Mouse (Mus musculus): ENCODE results near the gene Rnf187.
A peak's percentile ranks its signal among the peaks of the same experiment; 100 is the strongest.
"Not testable (repeated sequence)": the region's sequence is repeated elsewhere in the genome, so short reads cannot be mapped to it uniquely, and the experiment has no call there.

The Rnf187 gene

DNA sequence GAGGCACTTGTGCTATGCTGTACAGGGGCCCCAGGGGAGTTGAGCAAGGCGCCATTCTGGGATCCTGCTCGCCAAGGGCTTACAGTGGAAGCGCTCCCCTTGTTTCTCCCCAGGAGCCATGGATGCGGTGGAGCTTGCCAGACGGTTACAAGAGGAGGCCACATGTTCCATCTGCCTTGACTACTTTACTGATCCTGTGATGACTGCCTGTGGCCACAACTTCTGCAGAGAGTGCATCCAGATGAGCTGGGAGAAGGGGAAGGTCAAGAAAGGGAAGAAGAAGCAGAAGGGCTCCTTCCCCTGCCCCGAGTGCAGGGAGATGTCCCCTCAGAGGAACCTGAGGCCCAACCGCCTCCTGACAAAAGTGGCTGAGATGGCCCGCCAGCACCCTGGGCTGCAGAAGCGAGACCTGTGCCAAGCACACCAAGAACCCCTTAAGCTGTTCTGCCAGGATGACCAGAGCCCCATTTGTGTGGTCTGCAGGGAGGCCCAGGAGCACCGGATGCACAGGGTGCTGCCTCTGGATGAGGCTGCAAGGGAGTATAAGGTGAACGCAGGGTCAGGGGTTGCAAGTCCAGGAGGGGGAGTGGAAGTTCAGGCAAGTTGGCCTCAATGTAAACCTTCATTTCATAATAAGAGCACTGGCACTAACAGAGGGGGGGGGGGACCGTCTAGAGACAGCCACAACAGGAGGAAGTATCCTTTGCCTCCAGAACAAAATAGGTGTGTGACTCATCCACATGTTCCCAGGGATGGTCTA is 26.5 kb upstream of the Rnf187 start:
- no peak for DNase-seq

DNA sequence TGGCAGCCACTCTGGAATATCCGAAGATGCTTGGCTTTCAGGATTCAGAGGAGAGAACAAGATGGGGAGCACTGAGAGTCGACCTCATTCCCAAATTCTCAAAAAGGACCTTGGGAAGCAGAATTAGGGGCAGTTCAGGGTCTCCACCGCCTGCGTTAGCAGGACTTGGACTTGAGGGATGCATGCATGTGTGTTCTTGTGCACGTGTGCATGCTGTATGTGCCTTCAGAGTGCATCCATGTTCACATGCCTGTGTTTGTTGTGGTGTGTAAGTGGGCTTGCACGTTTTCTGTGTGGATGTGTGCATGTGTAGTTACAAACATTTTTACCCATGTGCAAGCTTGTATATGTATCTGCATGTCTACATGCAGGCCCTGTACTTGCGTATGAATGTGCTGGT is 25.5 kb upstream of the Rnf187 start:
- DNase-seq, result no peak

DNA sequence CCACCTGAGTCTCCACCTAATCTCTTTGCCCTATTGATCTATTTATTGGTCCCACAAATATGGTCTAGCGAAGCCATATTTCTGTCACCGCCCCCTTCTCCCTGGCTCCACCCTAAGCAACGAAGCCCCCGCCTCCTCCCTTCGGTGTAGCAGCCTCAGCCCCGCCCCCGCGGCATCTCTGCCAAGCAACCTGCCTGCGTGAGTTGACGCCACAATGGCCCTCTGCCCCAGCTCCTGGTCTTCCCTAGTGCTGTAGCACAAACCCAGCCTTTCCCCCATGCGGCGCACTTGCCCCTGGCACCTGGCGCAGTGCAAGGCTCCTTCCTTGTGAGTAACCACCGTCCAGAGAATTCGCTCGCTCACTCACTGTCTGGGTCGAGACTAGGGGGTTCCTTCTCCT is 24.8 kb upstream of the Rnf187 start:
- peak; percentile 57 to 71 for DNase-seq

DNA sequence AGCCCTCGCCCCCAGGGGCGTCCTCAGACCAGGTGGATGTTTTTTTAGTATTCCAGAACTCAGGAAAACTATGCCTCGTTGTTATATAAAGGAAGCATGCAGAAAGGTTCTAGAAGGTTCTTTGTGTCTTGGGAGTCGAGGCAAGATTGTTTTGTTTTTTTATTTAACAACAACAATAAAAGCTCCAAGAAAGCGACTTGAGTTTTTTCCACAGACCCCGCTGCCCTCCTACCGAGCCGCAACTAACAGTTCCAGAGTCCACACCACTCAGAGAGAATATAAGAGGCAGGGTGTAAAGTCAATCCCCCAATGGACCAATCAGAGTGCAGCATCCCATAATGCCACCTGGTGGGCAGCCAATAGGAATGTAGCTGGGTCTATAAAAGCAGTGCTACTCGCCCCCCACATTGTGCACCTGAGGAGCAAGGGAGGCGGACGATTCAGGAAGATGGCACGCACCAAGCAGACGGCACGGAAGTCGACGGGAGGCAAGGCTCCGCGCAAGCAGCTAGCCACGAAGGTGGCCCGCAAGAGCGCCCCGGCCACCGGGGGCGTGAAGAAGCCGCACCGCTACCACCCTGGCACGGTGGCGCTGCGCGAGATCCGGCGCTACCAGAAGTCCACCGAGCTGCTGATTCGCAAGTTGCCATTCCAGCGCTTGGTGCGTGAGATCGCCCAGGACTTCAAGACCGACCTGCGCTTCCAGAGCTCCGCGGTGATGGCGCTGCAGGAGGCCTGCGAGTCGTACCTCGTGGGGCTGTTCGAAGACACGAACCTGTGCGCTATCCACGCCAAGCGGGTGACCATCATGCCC is 22.9 kb upstream of the Rnf187 start:
- DNase-seq, result no peak

DNA sequence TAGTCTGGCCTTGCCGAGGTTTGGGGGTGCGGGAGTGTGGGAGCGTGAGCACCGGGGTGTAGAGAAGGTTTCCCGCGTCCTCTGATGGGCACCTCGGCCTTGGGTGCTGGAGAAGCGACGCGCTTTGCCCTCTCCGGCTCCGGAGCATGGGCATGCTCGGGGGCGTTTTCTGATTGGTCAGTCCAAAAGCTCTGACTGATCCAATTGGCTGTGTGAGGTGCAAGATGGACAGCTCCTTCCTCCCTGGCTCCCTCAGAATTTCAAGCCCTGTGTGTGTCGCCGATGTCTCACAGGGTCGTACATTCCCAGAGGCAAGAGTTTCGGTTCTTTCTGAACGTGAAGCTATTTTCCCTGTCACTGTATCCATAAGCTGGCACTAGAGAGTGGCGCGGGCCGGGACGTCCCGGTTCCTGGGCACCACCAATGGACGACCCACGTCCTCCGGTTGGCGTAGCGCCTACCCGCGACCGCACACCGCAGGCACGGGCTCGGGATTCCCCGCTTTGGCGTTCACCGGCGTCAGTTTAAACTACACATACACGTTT is 21.3 kb upstream of the Rnf187 start:
- peak; percentile 82 to 86 for DNase-seq

DNA sequence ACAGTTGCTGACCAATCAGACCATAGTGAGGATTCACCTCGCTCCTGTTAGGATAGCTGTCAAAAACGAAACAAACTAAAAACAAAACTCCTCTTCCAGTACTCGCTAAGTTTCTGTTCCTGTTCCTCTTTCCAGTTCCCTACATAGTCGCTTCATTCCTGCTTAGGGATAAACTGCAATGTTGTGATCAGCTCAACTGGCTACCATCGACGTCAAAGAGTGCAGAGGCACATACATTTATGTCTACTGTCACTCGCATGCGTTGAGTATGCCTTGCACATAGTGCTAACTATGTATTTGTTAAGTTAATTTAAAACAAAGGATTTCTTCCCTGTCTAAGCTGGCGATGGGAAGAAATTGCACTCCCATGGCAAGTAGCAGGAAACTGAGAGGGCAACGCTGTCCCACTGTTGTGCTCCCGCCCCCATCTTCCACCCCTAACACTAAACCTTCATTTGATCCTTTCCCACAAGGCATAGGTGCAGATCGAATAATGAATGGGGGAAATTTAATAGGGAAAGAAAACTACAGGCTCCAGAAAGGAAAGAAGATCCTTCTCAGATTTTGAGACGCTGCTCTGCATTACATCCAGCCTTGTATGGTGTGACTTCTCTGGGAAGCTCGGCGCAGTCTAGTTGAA is 20.6 kb upstream of the Rnf187 start:
- DNase-seq, result no peak

DNA sequence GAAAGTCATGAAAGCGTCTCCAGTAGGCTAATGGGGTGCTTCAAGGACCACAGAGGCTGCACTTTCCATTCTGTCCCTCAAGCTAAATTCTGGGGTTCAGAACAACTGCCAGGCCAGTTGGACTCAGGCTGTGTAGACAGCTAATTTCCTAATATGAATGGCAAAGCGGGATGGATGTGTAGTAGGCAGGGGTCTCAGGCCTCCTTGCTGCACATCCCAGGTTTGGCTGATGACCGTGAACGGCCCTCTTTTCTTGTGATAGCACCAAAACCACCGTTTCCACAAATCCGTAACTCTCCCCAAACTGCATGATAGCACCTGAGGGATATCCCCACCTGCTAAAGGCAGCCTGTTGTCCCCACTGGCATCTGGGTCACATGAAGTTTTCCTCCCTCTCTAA is 19.8 kb upstream of the Rnf187 start:
- no peak for DNase-seq

DNA sequence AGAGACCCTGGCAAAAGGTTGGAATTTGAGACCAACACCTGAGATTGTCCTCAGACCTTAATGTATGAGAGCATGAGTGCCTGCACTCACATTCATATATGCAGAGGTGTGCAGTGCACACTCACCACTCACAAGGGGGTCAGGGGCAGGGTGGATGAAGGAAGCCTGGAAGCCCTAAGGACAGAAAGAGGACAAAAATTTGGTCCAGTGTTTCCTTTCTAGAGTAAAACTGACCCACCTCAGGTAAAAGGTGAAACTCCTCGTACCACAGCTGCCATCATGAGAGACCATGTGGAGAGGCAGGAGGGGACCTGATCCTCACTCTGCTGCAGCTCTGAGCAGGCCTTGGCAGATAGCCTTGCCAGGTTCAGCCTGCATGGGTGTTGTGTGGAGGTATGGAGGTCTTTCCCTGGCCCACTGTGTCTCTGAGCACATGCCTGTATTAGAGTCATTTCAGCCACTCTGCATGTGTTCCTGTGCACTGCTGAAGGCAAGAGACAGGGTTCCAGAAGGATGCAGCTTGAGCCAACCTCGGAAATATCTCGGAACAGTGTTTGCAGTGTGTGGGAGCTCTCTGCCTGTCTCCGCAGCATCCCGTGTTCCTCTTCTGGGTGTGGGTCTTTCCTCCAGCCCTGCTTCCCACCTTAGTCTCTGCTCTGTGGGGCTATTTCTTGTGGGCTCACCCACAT is 18.7 kb upstream of the Rnf187 start:
- no peak for DNase-seq

DNA sequence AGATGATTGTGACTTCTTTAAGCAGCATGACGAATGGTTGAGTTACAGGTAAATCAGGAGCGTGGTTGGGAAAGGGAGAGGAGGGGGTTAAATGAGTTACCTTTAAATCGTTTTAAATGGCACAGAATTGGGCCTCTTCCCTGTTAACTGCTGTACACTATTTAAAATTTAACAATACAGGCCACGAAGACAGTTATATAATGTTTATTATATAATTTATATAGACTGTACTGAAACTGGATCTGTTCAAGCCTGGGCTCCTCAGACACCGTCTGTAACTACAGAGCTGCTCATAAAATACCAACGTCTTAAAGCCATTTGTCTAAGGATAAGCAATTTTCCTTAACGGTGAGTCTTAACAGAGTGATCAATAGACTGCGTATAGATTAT is 17.1 kb upstream of the Rnf187 start:
- DNase-seq, result no peak

DNA sequence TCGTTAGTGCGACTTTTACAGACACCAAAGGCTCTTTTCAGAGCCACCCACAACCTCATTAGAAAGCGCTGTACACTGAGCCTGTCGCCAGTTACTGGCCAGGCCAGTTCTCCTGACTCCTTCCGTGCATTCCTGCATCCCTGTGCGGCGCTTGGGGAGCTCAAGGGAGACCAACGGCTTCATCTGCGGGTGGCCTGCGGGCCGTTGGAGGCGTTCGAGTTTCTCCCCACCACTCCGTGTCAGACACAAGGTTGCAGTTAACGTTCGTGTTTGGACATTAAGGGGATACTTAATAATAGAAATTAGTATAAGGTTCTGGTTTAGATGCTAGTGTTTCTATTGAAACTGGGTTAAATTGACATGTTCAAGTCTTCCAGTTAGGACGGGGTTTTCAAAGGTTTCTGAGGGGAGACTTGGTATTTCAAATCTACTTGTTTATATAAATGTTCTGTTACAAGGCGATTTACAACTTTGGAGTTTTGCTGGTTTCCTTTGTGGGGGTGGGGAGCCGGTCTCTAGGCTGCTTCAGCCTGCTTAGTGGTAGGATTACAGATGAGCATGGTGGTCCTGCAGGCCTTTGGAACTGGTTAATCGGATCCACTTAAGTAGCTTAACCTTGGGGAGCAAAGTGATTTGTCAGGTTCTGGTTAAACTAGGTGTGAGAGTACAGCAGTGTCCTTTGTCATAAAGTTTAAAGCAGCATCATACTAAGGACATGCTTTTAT is 16.6 kb upstream of the Rnf187 start:
- no peak for DNase-seq

DNA sequence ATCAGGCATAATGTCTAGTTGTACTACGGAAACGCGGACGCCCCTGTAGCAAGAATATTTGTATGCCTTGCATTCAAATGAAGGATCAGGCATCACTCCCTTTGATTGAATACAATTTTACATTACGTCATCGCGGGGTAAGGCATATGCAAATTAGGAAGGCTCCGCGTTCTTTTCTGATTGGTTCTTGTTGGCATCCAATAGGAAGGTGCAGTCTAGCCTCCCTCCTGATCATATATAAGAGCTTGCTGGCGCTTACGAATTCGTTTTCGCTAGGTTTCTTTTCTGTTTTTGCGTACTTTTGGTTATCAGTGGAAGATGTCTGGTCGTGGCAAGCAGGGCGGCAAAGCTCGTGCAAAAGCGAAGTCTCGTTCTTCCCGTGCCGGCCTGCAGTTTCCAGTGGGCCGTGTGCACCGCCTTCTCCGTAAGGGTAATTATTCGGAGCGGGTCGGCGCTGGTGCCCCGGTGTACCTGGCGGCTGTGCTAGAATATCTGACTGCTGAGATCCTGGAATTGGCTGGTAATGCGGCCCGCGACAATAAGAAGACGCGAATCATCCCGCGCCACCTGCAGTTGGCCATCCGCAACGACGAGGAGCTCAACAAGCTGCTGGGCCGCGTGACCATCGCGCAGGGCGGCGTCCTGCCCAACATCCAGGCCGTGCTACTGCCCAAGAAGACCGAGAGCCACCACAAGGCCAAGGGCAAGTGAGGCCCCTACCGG is 15.9 kb upstream of the Rnf187 start, which contains the start of the genes Hist3h2a and Trim17:
Gene Hist3h2a, plus strand, starts transcription at position 266 of the 723 bp plus-strand sequence.
Gene Trim17, plus strand, starts transcription at position 266 of the 723 bp plus-strand sequence.
- DNase-seq, result peak; percentile 88 to 93

DNA sequence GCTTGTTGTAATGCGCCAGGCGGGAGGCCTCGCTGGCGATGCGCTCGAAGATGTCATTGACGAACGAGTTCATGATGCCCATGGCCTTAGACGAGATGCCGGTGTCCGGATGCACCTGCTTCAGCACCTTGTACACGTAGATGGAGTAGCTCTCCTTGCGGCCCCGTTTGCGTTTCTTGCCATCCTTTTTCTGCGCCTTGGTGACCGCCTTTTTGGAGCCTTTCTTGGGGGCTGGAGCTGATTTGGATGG is 15.4 kb upstream of the Rnf187 start:
- DNase-seq, result not testable (repeated sequence)

DNA sequence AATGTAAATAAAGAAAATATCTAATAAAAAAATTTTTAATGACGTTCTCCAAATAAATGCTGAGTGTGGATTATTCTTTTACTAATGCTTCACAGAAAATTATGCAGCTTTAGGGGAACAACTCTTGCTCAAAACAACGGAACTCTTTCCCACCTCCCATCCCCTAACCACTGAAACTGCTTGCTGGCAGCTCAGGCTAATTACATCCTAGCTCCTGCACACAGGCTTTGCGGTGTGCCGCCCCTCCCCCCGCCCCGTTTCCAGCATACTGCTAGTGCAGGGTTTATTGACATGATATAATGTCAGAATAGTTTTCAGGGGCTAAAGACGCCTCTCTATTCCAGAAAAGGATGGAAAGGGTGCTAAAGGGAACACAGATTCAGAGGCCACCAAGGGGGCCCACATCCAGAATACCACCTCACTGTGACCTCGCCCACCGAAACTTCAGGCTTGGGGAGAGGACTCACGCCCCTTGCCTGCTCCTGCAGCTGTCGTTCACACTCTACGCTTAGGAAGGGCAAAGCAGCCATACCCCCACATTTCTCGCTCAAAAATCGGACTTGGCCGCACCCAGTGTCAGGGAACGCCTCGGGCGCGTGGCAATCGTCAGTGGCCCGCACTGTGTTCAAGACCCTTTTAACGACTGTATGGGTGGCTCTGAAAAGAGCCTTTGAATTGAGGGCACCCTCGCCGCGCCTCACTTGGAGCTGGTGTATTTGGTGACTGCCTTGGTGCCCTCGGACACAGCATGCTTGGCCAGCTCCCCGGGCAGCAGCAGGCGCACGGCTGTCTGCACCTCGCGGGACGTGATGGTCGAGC is 14.8 kb upstream of the Rnf187 start:
- DNase-seq, result no peak

DNA sequence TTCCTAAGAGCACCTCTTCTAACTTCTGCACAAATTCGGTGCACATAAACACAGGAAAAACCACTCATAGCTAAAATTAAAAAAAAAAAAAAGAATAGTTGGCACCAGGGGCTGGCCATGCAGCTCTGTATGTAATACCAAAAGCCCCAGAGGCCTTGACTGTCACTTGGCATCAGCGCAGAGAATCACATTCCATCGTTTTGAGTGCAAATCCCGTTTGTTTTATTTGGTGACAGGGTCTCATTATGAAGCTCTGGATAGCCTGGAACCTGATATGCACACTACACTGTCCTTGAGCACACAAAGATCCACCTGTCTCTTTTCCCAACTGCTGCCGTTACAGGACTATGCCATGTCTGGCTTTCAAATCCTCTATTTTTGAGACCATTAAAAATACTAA is 12.5 kb upstream of the Rnf187 start:
- DNase-seq, result no peak

DNA sequence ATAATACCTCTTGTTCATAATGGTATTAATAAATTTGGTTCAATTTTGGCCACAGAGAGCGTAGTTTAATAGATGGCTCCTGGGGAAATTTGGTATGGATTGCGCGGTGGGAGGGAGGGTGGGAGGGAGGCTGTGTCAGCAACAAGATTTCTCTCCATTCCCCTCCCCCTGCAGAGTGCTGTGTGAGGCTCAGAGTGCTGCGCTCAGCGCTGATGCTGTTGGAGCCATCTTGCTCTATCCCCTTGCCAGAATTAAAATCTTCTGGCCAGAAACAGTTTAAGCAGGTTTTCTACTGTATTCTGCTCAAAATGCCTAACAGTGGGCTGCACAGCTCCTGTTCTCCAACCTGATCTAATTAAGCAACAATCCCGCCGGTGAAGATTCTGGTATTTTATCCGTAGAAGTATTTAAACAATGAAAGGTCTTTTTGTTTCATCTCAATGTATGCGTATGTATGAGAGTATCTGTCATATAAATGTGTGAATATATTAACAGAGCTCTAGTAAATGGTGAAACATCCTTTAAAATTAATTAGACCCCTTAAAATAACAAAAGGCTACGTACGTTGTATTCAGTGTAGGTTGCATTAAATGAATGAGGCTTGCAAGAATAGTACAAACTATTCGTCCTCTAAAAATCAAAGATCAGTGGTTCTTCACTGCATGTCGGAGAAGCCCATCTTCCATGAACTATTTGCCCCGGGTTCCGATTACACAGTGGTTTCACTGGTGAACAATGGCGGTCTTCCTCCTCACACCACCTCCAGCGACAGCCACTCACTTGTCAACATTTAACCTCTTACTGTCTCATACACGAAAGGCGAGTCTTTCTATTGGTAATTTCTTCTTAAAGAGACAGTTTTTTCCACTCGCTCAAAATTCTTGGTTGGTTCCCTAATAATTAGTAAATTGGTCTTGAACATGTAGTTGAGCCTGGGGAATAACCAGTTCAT is 11.0 kb upstream of the Rnf187 start:
- no peak for DNase-seq

DNA sequence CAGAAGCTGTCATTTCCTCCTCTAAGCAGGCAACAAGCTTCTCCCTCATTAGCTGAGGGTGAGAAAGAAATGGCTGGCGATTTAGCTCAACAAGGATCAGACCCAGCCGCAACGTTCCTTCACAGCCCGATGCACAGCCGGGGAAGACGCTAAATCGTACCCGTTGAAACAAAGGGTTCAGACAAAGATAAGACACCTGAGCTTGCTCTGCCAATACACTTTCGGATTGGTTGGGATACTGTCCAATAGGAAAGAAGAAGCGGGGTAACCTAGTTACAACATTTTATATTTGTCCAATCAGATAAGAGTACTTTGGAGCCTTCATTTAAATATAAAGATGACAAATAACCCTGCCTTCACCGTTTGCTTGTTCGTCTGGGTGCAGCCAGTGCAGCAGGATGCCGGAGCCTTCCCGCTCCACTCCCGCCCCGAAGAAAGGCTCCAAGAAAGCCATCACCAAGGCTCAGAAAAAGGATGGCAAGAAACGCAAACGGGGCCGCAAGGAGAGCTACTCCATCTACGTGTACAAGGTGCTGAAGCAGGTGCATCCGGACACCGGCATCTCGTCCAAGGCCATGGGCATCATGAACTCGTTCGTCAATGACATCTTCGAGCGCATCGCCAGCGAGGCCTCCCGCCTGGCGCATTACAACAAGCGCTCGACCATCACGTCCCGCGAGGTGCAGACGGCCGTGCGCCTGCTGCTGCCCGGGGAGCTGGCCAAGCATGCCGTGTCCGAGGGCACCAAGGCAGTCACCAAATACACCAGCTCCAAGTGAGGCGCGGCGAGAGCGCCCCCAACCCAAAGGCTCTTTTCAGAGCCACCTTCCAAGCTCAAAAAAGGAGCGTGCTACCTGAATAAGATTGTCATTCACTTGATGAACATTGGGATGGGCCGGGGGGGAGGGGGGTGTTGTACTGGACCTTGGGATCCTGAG is 10.1 kb upstream of the Rnf187 start, which contains the start of gene Hist3h2ba:
Gene Hist3h2ba, plus strand, starts transcription at position 379 of the 938 bp plus-strand sequence.
- peak in 1 of 2 experiments; percentile 24 for DNase-seq

DNA sequence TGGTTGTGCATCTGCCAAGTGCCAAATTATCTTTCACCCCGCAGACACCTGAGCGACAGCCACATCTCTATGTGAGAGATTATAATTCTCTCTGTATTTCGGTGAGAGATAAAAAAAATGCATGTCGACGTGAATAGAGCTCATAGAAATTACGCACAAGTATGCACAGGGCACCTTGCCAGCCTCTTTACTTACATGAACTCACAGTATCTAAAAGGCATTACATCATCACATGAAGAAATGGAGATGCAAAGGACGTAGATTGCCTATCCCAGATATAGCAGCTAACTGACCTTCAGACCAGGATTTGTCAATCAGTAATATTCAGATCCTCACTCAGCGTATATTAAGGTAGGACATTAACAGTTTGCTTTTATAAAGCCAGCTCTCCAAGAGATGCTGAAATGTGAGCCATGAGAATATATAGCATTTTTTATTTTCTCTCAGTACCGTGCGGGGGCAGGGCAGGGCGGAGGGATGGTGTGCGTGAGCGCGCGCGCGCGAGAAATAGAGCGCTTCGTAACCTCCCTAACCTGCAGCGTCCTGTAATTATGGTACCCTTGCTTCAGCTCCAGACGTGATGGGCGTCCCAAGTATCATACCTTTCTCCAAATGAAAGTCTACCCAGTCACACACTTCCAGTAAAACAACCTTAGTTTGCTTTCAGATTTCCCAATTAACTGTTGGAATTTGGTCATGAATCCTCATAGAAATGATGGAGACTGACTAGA is 9.2 kb upstream of the Rnf187 start:
- no peak for DNase-seq

Data from lung, adult 18-20 months (tissue).